Mouse (Mus musculus) forebrain, embryonic 11.5 days (tissue): Measurements from ENCODE around the gene Msrb2. TPM values are rescaled to one million over a fixed set of nuclear protein-coding genes. Genes with fewer than 3 reads are reported as not detected.
A peak's percentile ranks its signal among the peaks of the same experiment; 100 is the strongest.

Source experiments
- ATAC-seq: fragments of 200-750 bp; cut with Nextera tagmentation; replicated peaks from 2 replicates; pipeline ENCODE4 v1.8.0; 2017; ENCODE audit warnings: moderate TSS enrichment; ENCODE audit not compliant: low FRiP score
- DNase-seq: peaks from one replicate; pipeline ENCODE4 v3.0.0-alpha.2; 2017; ENCODE audit warnings: low spot score
- H3K27ac ChIP-seq: fragments of 300-500 bp; sonication (generic); 2 replicates; pipeline ENCODE4 v1.5.1; 2014; ENCODE audit warnings: low read depth, low read length
- H3K27me3 ChIP-seq: fragments of 300-500 bp; sonication (generic); 2 replicates; pipeline ENCODE4 v1.6.1; 2014; ENCODE audit warnings: mild to moderate bottlenecking, low read length, mixed read lengths; ENCODE audit not compliant: control insufficient read depth, insufficient read depth
- H3K36me3 ChIP-seq: fragments of 300-500 bp; sonication (generic); 2 replicates; pipeline ENCODE4 v1.6.1; 2014; ENCODE audit warnings: mild to moderate bottlenecking, low read length, moderate library complexity, mixed read lengths; ENCODE audit not compliant: control insufficient read depth, insufficient read depth
- H3K4me1 ChIP-seq: fragments of 300-500 bp; sonication (generic); replicated peaks from 2 replicates; pipeline ENCODE4 v1.6.1; 2014; ENCODE audit warnings: low read length, mixed read lengths; ENCODE audit not compliant: control insufficient read depth, insufficient read depth
- H3K4me2 ChIP-seq: fragments of 300-500 bp; sonication (generic); 2 replicates; pipeline ENCODE4 v1.6.1; 2014; ENCODE audit warnings: low read depth, mild to moderate bottlenecking, low read length, moderate library complexity, mixed read lengths; ENCODE audit not compliant: severe bottlenecking
- H3K4me3 ChIP-seq: fragments of 300-500 bp; sonication (generic); 2 replicates; pipeline ENCODE4 v1.5.1; 2014; ENCODE audit warnings: low read depth, low read length
- H3K9ac ChIP-seq: fragments of 300-500 bp; sonication (generic); 2 replicates; pipeline ENCODE4 v1.6.1; 2014; ENCODE audit warnings: low read length
- H3K9me3 ChIP-seq: fragments of 300-500 bp; sonication (generic); 2 replicates; pipeline ENCODE4 v1.6.1; 2016; ENCODE audit warnings: low read length, mixed read lengths; ENCODE audit not compliant: control insufficient read depth
- WGBS: fragments of 180-500 bp; shearing (Covaris S2); extraction: QIAGEN DNeasy Blood & Tissue Kit; methylation state at CpG from one replicate; pipeline ENCODE4 v1.1.7; 2014; 5-methylcytosine and 5-hydroxymethylcytosine counted together
- polyA plus RNA-seq: library from polyadenylated mRNA; unstranded; fragments of >200 nt; fragmentation: Nextera tagmentation; extraction: Ambion mirVana; gene quantifications from 2 replicates; pipeline ENCODE4 v1.2.1, GENCODE M21; 2014

Gene Msrb2
- polyA plus RNA-seq, 1 experiment from 2014 or later, result 10.3 TPM

- H3K9me3 ChIP-seq, result no peaks in the 10 kb centered on the region
- no peak overlapping the region for H3K9ac ChIP-seq
- H3K4me2 ChIP-seq, result no peak overlapping the region; the same call in 1 of the 2 replicates
- DNase-seq, result no peak
- H3K27ac ChIP-seq, result no peak overlapping the region
- no peaks in the 10 kb centered on the region for H3K36me3 ChIP-seq
- WGBS, result 3% methylated on average over 31 of the region's 31 CpGs
- peaks cover 69% of the 10 kb centered on the region for H3K27me3 ChIP-seq
- H3K4me3 ChIP-seq, result no peak overlapping the region
- ATAC-seq, result no peak
- H3K4me1 ChIP-seq, result 0 out of 2 replicates have a peak, but pooled peaks cover 7% of the 10 kb centered on the region
Measured at GRCm38 (mm10) chr2:19429691-19430690, 58.8 kb downstream of the Msrb2 start.

GRCm38 (mm10) chr2:19430746-19431145, 59.5 kb downstream of the Msrb2 start:
- DNase-seq (peak; percentile 59), ATAC-seq (0 out of 2 replicates have a peak, but pooled peaks have one; percentile 59)
- H3K4me1 ChIP-seq, result 0 out of 2 replicates have a peak, but pooled peaks cover 7% of the 10 kb centered on the region
- H3K9me3 ChIP-seq, result no peaks in the 10 kb centered on the region
- H3K4me3 ChIP-seq, result peak overlapping the region; percentile 14; the same call in 1 of the 2 replicates
- WGBS, result under 1% methylated on average over 33 of the region's 33 CpGs
- no peak overlapping the region for H3K9ac ChIP-seq
- H3K27ac ChIP-seq, result no peak overlapping the region
- no peaks in the 10 kb centered on the region for H3K36me3 ChIP-seq
- H3K27me3 ChIP-seq, result peaks cover 71% of the 10 kb centered on the region
- H3K4me2 ChIP-seq, result peak overlapping the region; percentile 45

- no peak overlapping the region for H3K27ac ChIP-seq
- H3K4me1 ChIP-seq, result 0 out of 2 replicates have a peak, but pooled peaks cover 7% of the 10 kb centered on the region
- under 1% methylated on average over 18 of the region's 18 CpGs for WGBS
- no peaks in the 10 kb centered on the region for H3K9me3 ChIP-seq
- H3K36me3 ChIP-seq, result no peaks in the 10 kb centered on the region
- H3K9ac ChIP-seq, result no peak overlapping the region
- DNase-seq (peak; percentile 62), ATAC-seq (peak; percentile 71)
- peak overlapping the region; percentile 45; the same call in 1 of the 2 replicates for H3K4me2 ChIP-seq
- peak overlapping the region; percentile 14; the same call in 1 of the 2 replicates for H3K4me3 ChIP-seq
- peaks cover 72% of the 10 kb centered on the region for H3K27me3 ChIP-seq
Measured at GRCm38 (mm10) chr2:19431186-19431585, 59.9 kb downstream of the Msrb2 start.

GRCm38 (mm10) chr2:19431614-19432323, 60.5 kb downstream of the Msrb2 start:
- peak; percentile 31 for ATAC-seq
- Histone ChIP-seq H3K36me3 (no peaks in the 10 kb centered on the region), H3K27ac (no peak overlapping the region), H3K9me3 (no peaks in the 10 kb centered on the region), H3K4me3 (no peak overlapping the region), H3K27me3 (peaks cover 69% of the 10 kb centered on the region), H3K4me1 (0 out of 2 replicates have a peak, but pooled peaks cover 7% of the 10 kb centered on the region), H3K4me2 (0 out of 2 replicates have a peak overlapping the region, but pooled peaks have one; percentile 8), H3K9ac (no peak overlapping the region)
- peak; percentile 61 for DNase-seq
- WGBS, result 1% methylated on average over 41 of the region's 41 CpGs

GRCm38 (mm10) chr2:19444346-19444745, 73.1 kb downstream of the Msrb2 start:
- WGBS, result 2% methylated on average over 9 of the region's 9 CpGs
- Histone ChIP-seq H3K27me3 (peaks cover 81% of the 10 kb centered on the region), H3K27ac (no peak overlapping the region), H3K4me2 (no peak overlapping the region), H3K9me3 (no peaks in the 10 kb centered on the region), H3K36me3 (no peaks in the 10 kb centered on the region), H3K4me3 (no peak overlapping the region), H3K9ac (no peak overlapping the region), H3K4me1 (peaks cover 15% of the 10 kb centered on the region; the same call in 1 of the 2 replicates)
- ATAC-seq (no peak), DNase-seq (no peak)

Other genes starting within 250 kb of the Msrb2 start
- 0.49 and 0.59 TPM in 2 replicates for gene Armc3, start 172.1 kb upstream of the Msrb2 start, polyA plus RNA-seq
- 0.17 TPM in 1 of 2 replicates, not detected in the other for gene Ptf1a, start 74.2 kb downstream of the Msrb2 start, polyA plus RNA-seq
- not detected in 2 replicates for gene 4921504E06Rik, start 182.5 kb downstream of the Msrb2 start, polyA plus RNA-seq